Mouse (Mus musculus): ENCODE data around the gene Pirb.

Pirb gene

DNA sequence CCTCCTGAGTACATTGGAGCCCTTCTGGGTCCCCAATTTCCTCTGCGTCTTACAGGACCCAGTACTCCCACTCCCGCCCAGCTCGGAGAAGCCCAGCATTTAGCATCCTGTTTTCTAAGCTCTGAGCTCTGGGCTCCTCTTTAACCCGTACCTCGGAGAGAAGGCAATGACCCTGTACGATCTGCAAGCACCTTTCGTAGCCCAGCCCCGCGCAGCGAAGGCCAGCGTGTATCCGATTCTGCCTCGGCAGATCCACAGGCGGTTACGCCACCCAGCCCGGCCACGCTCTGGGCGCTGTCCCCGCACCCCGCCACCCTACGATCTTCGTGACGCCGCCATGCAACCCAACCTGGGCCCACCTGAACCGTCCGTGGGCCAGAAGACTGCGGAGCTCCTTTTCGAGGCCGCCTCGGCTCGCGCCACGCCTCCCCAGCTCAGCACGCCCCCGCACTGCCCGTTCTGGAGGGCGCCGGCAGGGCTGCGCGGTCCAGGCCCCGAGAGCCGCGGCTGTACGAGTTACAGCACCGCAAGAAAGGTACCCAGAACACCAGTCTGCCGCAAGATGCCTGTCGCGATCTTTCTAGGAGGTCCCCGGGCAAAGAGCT, 27.7 kb downstream of the Pirb start, which contains the start of gene Tsen34:
Tsen34 (plus strand) TSS at position 482 of the 605 bp plus-strand sequence.
- no peak for DNase-seq (ENCODE audit: low spot score in 2 of 2)

GRCm38 (mm10) chr7:3691919-3692318, 28.3 kb downstream of the Pirb start:
- DNase-seq (ENCODE audit: low spot score in 2 of 2), result no peak

DNA sequence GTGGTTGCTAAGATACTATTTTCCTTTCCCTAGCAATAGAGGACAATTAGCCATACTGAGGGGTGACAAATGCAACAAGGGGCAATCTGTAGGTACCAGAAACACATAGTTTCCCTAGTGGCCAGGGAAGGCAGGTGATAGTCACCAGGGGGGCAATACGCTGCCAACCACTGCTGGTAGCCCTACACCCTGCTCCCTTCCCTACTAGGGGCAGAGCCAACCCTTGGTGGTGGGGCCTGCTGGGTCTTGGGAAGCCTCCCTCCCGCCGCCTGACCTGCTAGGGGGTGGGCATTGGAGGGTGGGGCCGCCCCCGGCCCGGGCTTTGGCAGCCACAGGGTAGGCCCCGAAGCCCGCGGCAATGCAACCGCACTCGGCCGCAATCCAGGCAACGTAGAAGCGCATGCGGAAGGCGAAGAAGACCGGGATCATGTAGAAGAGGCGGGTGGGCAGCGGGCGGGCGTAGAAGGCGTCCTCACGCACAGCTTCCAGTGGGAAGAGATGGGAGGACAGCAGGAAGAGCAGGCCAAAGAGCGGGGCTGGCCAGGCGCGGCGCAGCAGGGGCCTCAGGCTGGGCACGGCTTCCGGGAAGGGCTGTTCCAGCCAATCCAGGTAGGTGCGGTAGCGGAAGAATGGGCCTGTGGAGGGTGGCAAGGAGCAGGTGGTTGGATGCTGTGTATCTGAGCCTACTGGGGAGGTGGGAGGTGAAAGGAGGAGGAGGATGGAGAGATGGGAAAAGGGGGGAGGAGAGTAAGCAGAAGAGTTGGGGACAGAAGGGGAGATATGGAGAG, 34.6 kb downstream of the Pirb start:
- DNase-seq (ENCODE audit: low spot score in 2 of 2), result no peak

DNA sequence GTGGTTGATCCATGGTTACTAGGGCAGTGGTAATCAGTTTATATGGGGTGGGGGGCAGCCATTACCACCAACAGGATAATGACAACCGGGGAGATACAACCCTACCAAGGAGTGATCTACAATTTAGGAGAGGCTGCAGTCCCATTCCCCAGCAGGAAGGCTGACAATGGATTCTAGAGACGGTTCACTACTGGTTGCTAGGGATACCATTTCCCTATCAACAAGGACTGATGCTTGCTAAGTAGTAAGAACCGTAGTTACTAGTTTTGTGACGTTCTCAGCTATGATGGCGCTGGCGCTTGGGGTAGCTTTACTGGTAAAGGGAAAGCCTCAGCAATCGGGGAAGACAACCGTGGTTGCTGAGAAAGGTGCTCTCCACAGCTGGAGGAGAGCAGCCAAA, 35.5 kb downstream of the Pirb start:
- no peak for DNase-seq (ENCODE audit: low spot score in 2 of 2)

GRCm38 (mm10) chr7:3683908-3684550, 36.2 kb downstream of the Pirb start:
- no peak for DNase-seq (ENCODE audit: low spot score in 2 of 2)

GRCm38 (mm10) chr7:3677342-3677741, 42.8 kb downstream of the Pirb start, which contains the start of gene Tmc4:
TSS of gene Tmc4 (minus strand) at chr7:3677553.
- no peak for DNase-seq (ENCODE audit: low spot score in 2 of 2)

DNA sequence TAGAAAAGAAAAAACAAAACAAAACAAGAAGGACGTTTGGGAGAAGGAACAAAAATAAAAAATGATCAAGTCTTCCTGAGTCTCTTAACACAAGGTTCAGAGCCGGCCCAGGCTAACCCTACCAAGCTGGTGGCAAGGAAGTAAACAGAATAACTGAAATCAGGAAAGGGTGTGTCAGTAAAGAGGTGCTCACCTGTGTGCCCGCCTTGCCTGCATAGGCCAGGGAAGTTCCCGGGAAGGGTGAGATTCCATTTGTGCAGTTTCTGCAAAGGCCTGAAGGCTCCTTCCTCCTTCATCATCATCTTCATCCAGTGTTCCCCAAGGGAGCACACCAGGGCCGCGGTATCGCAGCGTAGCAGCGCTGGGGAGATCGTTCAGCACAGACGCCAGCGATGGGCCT, 43.8 kb downstream of the Pirb start:
- DNase-seq (ENCODE audit: low spot score in 2 of 2), result no peak

- no peak for DNase-seq (ENCODE audit: low spot score in 2 of 2)
Measured at GRCm38 (mm10) chr7:3675228-3675548, 45.0 kb downstream of the Pirb start.

GRCm38 (mm10) chr7:3674507-3675227, 45.5 kb downstream of the Pirb start:
- peak; percentile 71 to 74 for DNase-seq (ENCODE audit: low spot score in 2 of 2)

DNA sequence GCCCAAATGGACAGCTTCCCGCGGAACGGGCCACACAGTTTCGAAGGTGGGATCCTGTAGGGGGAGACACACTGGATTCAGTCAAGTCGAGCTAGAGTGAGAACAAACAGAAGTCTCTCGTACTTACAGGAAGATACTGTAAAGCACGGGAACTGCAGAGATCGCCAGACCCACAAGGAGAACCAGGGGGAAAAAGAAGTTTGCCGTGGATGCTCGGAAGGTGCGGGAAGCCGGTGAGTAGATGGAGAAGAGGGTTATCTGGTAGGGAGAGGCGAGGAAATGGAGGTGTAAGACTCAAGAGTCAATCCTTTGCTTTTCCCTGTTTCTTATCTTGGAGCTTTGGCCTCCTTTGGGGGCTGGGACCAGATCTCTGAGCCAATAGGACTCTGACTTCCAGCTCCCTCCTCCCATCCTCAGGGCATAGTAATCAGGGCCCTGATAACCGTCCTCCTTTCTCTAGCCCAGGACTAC, 53.2 kb downstream of the Pirb start:
- DNase-seq (ENCODE audit: low spot score in 2 of 2), result no peak

DNA sequence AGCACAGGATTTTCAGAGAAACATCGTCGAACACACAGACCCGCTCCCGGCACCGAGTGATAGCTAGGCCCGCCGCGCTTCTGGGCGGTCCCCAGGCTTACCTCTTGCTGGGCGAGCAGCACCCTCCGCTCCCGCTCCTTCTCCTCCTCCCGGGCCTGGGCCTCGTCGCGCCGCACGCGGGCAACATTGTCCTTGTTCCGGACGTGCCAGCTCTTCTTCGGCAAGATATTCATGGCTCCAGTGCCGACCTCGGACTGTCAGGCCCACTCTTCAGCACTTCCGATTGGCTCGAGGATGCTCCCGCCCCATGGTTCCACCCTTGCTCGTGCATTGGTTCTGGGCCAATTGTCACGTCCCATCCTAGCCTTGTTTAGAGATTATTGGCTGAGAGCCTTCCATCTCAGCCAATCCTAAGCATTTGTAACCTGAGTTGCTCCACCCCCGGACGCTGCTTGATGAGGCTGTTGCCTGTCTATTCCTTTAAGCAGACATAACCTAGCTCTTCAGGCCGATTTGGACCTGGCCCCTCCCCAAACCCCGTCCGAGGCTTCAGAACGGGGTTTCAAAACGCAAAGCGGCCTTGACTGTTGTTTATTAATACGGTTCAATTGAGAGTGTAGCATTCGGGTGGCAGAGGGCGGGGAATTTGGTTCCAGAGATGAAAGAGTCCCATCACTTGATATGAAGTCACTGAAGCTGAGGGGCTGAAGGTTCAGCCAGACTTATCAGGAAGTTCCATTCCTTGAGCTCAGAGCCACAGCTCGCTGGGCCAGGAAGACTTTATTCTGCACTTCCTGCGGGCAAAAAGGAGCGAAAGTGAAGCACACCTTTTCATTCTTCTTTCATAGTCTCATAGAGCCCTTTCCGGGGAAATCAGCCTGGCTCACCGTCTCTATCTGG, 54.7 kb downstream of the Pirb start, which contains the start of gene Leng1:
Leng1 (minus strand) TSS at position 626 of the 900 bp plus-strand sequence.
- DNase-seq (ENCODE audit: low spot score in 2 of 2), result peak; percentile 92 to 95

GRCm38 (mm10) chr7:3664524-3665214, 55.5 kb downstream of the Pirb start:
- no peak for DNase-seq (ENCODE audit: low spot score in 2 of 2)

Measured in frontal cortex, postnatal 25 days (tissue).